Mouse (Mus musculus) MEL (cell line): ENCODE measurements at regions not wholly inside any gene's neighbourhood (a gene's known extent, or its start where the extent isn't known, plus 50 kb on each side); places are given as distances from the start of the nearest gene placed in this dataset.

Source experiments
- DNase-seq: peaks from one replicate; pipeline ENCODE4 v3.0.0; 2011; ENCODE audit warnings: low read depth, low spot score
- H3K27ac ChIP-seq: 2 replicates; pipeline ENCODE4 v1.5.1; 2012; ENCODE audit warnings: low read depth, mild to moderate bottlenecking, control low read depth, low read length, moderate library complexity; ENCODE audit not compliant: control insufficient read depth
- H3K27me3 ChIP-seq, 2 experiments: fragments of 150-350 bp in 1 of 2; sonication (generic) in 1 of 2; 2 replicates each; pipeline ENCODE4 v1.6.1; 2012; ENCODE audit warnings: low read length in 2 of 2, mild to moderate bottlenecking in 2 of 2, improper control_type of control experiment in 1 of 2, moderate library complexity in 1 of 2; ENCODE audit not compliant: insufficient read depth in 2 of 2, control insufficient read depth in 1 of 2
- H3K36me3 ChIP-seq, 2 experiments: 2 replicates each; pipeline ENCODE4 v1.6.1; 2012 to 2014; ENCODE audit warnings: low read length in 2 of 2, improper control_type of control experiment in 1 of 2, inconsistent platforms in 1 of 2, mild to moderate bottlenecking in 1 of 2; ENCODE audit not compliant: insufficient read depth in 2 of 2, control insufficient read depth in 1 of 2
- H3K4me1 ChIP-seq, 2 experiments: fragments of 150-350 bp in 1 of 2; sonication (generic) in 1 of 2; 2 replicates each; pipeline ENCODE4 v1.6.1; 2012; ENCODE audit warnings: low read length in 2 of 2, improper control_type of control experiment in 1 of 2, mild to moderate bottlenecking in 1 of 2; ENCODE audit not compliant: insufficient read depth in 2 of 2, control insufficient read depth in 1 of 2
- H3K4me3 ChIP-seq, 2 experiments: fragments of 150-350 bp in 1 of 2; sonication (generic) in 1 of 2; 2 replicates each; pipeline ENCODE4 v1.5.1; 2012; ENCODE audit warnings: low read depth in 2 of 2, low read length in 2 of 2, mild to moderate bottlenecking in 2 of 2, moderate library complexity in 2 of 2, control low read depth in 1 of 2, improper control_type of control experiment in 1 of 2; ENCODE audit not compliant: control insufficient read depth in 1 of 2, insufficient read depth in 1 of 2
- H3K79me2 ChIP-seq: 2 replicates; pipeline ENCODE4 v1.6.1; 2012; ENCODE audit warnings: mild to moderate bottlenecking, low read length, moderate library complexity; ENCODE audit not compliant: control insufficient read depth, poor library complexity, insufficient read depth
- H3K9ac ChIP-seq: 2 replicates; pipeline ENCODE4 v1.6.1; 2012; ENCODE audit warnings: low read depth, mild to moderate bottlenecking, control low read depth, low read length, moderate library complexity; ENCODE audit not compliant: control insufficient read depth, poor library complexity, severe bottlenecking
- H3K9me3 ChIP-seq: fragments of 150-350 bp; sonication (generic); replicated peaks from 2 replicates; pipeline ENCODE4 v1.6.1; 2012; ENCODE audit warnings: mild to moderate bottlenecking, low read length, improper control_type of control experiment, moderate library complexity; ENCODE audit not compliant: insufficient read depth
- CHD2 ChIP-seq: IDR thresholded peaks from 2 replicates; pipeline ENCODE4 v1.6.1; 2011; ENCODE audit warnings: low read length, improper control_type of control experiment
- ETS1 ChIP-seq: IDR thresholded peaks from 2 replicates; pipeline ENCODE4 v1.6.1; 2012; ENCODE audit warnings: low read depth, mild to moderate bottlenecking, inconsistent platforms, low read length, improper control_type of control experiment, moderate library complexity
- GABPA ChIP-seq: IDR thresholded peaks from 2 replicates; pipeline ENCODE4 v1.6.1; 2012; ENCODE audit warnings: low read depth, mild to moderate bottlenecking, inconsistent platforms, low read length, improper control_type of control experiment, moderate library complexity
- GATA1 ChIP-seq: IDR thresholded peaks from 2 replicates; pipeline ENCODE4 v1.6.1; 2011; ENCODE audit warnings: low read depth, low read length, improper control_type of control experiment
- HCFC1 ChIP-seq: IDR thresholded peaks from 2 replicates; pipeline ENCODE4 v1.6.1; 2012; ENCODE audit warnings: low read depth, mild to moderate bottlenecking, inconsistent platforms, low read length, improper control_type of control experiment, moderate library complexity
- JUND ChIP-seq: IDR thresholded peaks from 2 replicates; pipeline ENCODE4 v1.6.1; 2011; ENCODE audit warnings: low read depth, mild to moderate bottlenecking, improper control_type of control experiment, low read length
- MXI1 ChIP-seq: IDR thresholded peaks from 2 replicates; pipeline ENCODE4 v1.6.1; 2011; ENCODE audit warnings: mild to moderate bottlenecking, low read depth, low read length, improper control_type of control experiment
- MYB ChIP-seq: IDR thresholded peaks from 2 replicates; pipeline ENCODE4 v1.6.1; 2011; ENCODE audit warnings: mild to moderate bottlenecking, low read depth, low read length, improper control_type of control experiment
- MYC ChIP-seq: IDR thresholded peaks from 2 replicates; pipeline ENCODE4 v1.6.1; 2011; ENCODE audit warnings: low read depth, mild to moderate bottlenecking, low read length, improper control_type of control experiment, moderate library complexity
- NELFE ChIP-seq: IDR thresholded peaks from 2 replicates; pipeline ENCODE4 v1.6.1; 2011; ENCODE audit warnings: low read depth, low read length, improper control_type of control experiment
- POLR2A ChIP-seq, 2 experiments: IDR thresholded peaks; 2 replicates each; pipeline ENCODE4 v1.6.1; 2011 to 2012; ENCODE audit warnings: low read length in 2 of 2, mild to moderate bottlenecking in 2 of 2, control low read depth in 1 of 2, improper control_type of control experiment in 1 of 2, low read depth in 1 of 2, moderate library complexity in 1 of 2; ENCODE audit not compliant: control insufficient read depth in 1 of 2, insufficient read depth in 1 of 2, poor library complexity in 1 of 2
- POLR2AphosphoS2 ChIP-seq: IDR thresholded peaks from 2 replicates; pipeline ENCODE4 v1.6.1; 2011; ENCODE audit warnings: low read length, improper control_type of control experiment
- RAD21 ChIP-seq: IDR thresholded peaks from 2 replicates; pipeline ENCODE4 v1.6.1; 2011; ENCODE audit warnings: mild to moderate bottlenecking, low read depth, low read length, improper control_type of control experiment
- RCOR1 ChIP-seq: IDR thresholded peaks from 2 replicates; pipeline ENCODE4 v1.6.1; 2012; ENCODE audit warnings: low read depth, mild to moderate bottlenecking, inconsistent platforms, low read length, improper control_type of control experiment
- SMC3 ChIP-seq: IDR thresholded peaks from 2 replicates; pipeline ENCODE4 v1.6.1; 2011; ENCODE audit warnings: low read depth, low read length, improper control_type of control experiment
- TCF12 ChIP-seq: IDR thresholded peaks from 2 replicates; pipeline ENCODE4 v1.6.1; 2014; ENCODE audit warnings: low read depth, mild to moderate bottlenecking, inconsistent platforms, low read length, improper control_type of control experiment, moderate library complexity
- USF1 ChIP-seq: IDR thresholded peaks from 2 replicates; pipeline ENCODE4 v1.6.1; 2014; ENCODE audit warnings: low read depth, mild to moderate bottlenecking, inconsistent platforms, low read length, improper control_type of control experiment, moderate library complexity
- ZMIZ1 ChIP-seq: IDR thresholded peaks from 2 replicates; pipeline ENCODE4 v1.6.1; 2012; ENCODE audit warnings: low read depth, mild to moderate bottlenecking, inconsistent platforms, low read length, improper control_type of control experiment, moderate library complexity

- no peaks in the 10 kb centered on the region for H3K9me3 ChIP-seq
- H3K27me3 ChIP-seq = peaks cover 0 to 3% of the 10 kb centered on the region in 2 experiments; a peak in 2 of 4 replicates
- no peak overlapping the region for H3K4me3 ChIP-seq
- no peak for DNase-seq
- H3K9ac ChIP-seq = no peak overlapping the region
- no peaks in the 10 kb centered on the region for H3K36me3 ChIP-seq
- no peaks in the 10 kb centered on the region for H3K79me2 ChIP-seq
- H3K27ac ChIP-seq = no peak overlapping the region
- H3K4me1 ChIP-seq = no peaks in the 10 kb centered on the region
- TF ChIP-seq HCFC1 (no peak), GATA1 (no peak)
Observed at GRCm38 (mm10) chr3:34311944-34312343, 230.8 kb upstream of the Dnajc19 start.

- Histone ChIP-seq H3K4me1 (no peaks in the 10 kb centered on the region), H3K9ac (no peak overlapping the region), H3K27me3 (no peaks in the 10 kb centered on the region; a peak in 1 of 4 replicates), H3K27ac (no peak overlapping the region), H3K9me3 (no peaks in the 10 kb centered on the region), H3K79me2 (no peaks in the 10 kb centered on the region), H3K4me3 (no peak overlapping the region), H3K36me3 (no peaks in the 10 kb centered on the region)
- no peak for DNase-seq
- TF ChIP-seq JUND = no peak
- TF ChIP-seq POLR2AphosphoS2 = no peak
- no peak for TF ChIP-seq TCF12
- no peak for TF ChIP-seq RAD21
- no peak for TF ChIP-seq ZMIZ1
- no peak for TF ChIP-seq POLR2A (IDR thresholded peaks at IDR 0.05; ENCODE audit: control insufficient read depth in 1 of 2, insufficient read depth in 1 of 2, low read depth in 1 of 2, low read length in 2 of 2, poor library complexity in 1 of 2)
Observed at GRCm38 (mm10) chr3:34299637-34300036, 218.5 kb upstream of the Dnajc19 start.

GRCm38 (mm10) chr3:34287836-34288235 is 206.7 kb upstream of the Dnajc19 start:
- TF ChIP-seq GABPA = no peak
- no peak for TF ChIP-seq RCOR1
- TF ChIP-seq MYC = no peak
- no peak for TF ChIP-seq NELFE
- TF ChIP-seq JUND = no peak
- no peak for TF ChIP-seq SMC3
- no peak for TF ChIP-seq MXI1
- TF ChIP-seq HCFC1 = no peak
- no peak for TF ChIP-seq CHD2
- no peak for TF ChIP-seq MYB
- no peak for TF ChIP-seq ETS1
- no peak for TF ChIP-seq RAD21
- TF ChIP-seq POLR2A (IDR thresholded peaks at IDR 0.05; ENCODE audit: control insufficient read depth in 1 of 2, insufficient read depth in 1 of 2, low read depth in 1 of 2, low read length in 2 of 2, poor library complexity in 1 of 2) = no peak
- no peak for TF ChIP-seq USF1
- TF ChIP-seq, all 39 proteins: peak for 0
- DNase-seq = no peak
- Histone ChIP-seq H3K79me2 (no peaks in the 10 kb centered on the region), H3K9me3 (no peaks in the 10 kb centered on the region), H3K27me3 (no peaks in the 10 kb centered on the region; a peak in 1 of 4 replicates), H3K36me3 (no peaks in the 10 kb centered on the region), H3K27ac (no peak overlapping the region), H3K4me3 (no peak overlapping the region), H3K9ac (no peak overlapping the region), H3K4me1 (no peaks in the 10 kb centered on the region)
